Mouse (Mus musculus) hindbrain, embryonic 12.5 days (tissue): Measurements from ENCODE around the gene Zfp697. TPM values are rescaled to one million over a fixed set of nuclear protein-coding genes. Genes with fewer than 3 reads are reported as not detected.
"Not testable (repeated sequence)": the region's sequence is repeated elsewhere in the genome, so short reads cannot be mapped to it uniquely, and the experiment has no call there.

Experiments
- ATAC-seq: fragments of 200-750 bp; cut with Nextera tagmentation; 2 replicates; pipeline ENCODE4 v1.8.0; 2017; ENCODE audit warnings: moderate TSS enrichment; ENCODE audit not compliant: low FRiP score
- H3K27ac ChIP-seq: fragments of 300-500 bp; sonication (generic); 2 replicates; pipeline ENCODE4 v1.5.1; 2016; ENCODE audit warnings: mild to moderate bottlenecking
- H3K27me3 ChIP-seq: fragments of 300-500 bp; sonication (generic); 2 replicates; pipeline ENCODE4 v1.6.1; 2016; ENCODE audit warnings: mild to moderate bottlenecking
- H3K36me3 ChIP-seq: fragments of 300-500 bp; sonication (generic); 2 replicates; pipeline ENCODE4 v1.6.1; 2016; ENCODE audit warnings: mild to moderate bottlenecking
- H3K4me1 ChIP-seq: fragments of 300-500 bp; sonication (generic); 2 replicates; pipeline ENCODE4 v1.6.1; 2016
- H3K4me2 ChIP-seq: fragments of 300-500 bp; sonication (generic); replicated peaks from 2 replicates; pipeline ENCODE4 v1.6.1; 2016; ENCODE audit warnings: mild to moderate bottlenecking
- H3K4me3 ChIP-seq: fragments of 300-500 bp; sonication (generic); 2 replicates; pipeline ENCODE4 v1.5.1; 2016; ENCODE audit warnings: mild to moderate bottlenecking
- H3K9ac ChIP-seq: fragments of 300-500 bp; sonication (generic); 2 replicates; pipeline ENCODE4 v1.6.1; 2016; ENCODE audit warnings: mild to moderate bottlenecking, moderate library complexity
- H3K9me3 ChIP-seq: fragments of 300-500 bp; sonication (generic); replicated peaks from 2 replicates; pipeline ENCODE4 v1.6.1; 2016; ENCODE audit warnings: mild to moderate bottlenecking
- whole genome bisulfite sequencing: fragments of 180-500 bp; shearing (Covaris S2); methylation state at CpG from one replicate; pipeline ENCODE4 v1.1.7; 2016; 5-methylcytosine and 5-hydroxymethylcytosine counted together
- polyA plus RNA-seq: library from polyadenylated mRNA; unstranded; fragments of >200 nt; fragmentation: Nextera tagmentation; extraction: Ambion mirVana; gene quantifications from 2 replicates; pipeline ENCODE4 v1.2.1, GENCODE M21; 2016

Zfp697 gene
- polyA plus RNA-seq, 1 experiment from 2014 or later, result 12.0 TPM

- H3K27ac ChIP-seq, H3K27me3 ChIP-seq, H3K9me3 ChIP-seq, H3K9ac ChIP-seq, H3K4me1 ChIP-seq, H3K4me2 ChIP-seq, ATAC-seq, H3K36me3 ChIP-seq, H3K4me3 ChIP-seq: not testable (repeated sequence)
Observed at GRCm38 (mm10) chr3:98494184-98494583, 111.9 kb downstream of the Zfp697 start.

DNA sequence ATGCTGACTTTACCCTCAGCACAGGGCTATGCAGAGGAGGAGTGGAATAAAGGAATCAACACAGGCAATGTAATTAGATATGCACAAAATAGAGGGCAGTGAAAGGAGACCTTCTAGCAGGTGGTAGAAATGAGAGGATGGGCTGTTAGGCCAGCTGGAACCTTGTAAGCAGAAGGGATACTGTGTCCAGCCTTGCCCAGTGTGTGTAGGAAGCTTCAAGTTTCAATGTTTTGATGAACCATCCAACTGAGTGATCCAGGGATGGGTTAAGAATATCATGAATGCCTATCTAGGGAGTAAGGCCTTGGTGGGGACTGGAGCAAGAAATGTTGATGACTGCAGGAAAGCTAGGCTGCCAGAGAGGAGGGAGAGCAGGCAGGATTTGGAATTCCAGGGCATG, 112.8 kb downstream of the Zfp697 start:
- H3K4me2 ChIP-seq, H3K9ac ChIP-seq, H3K27me3 ChIP-seq, H3K36me3 ChIP-seq, ATAC-seq, H3K4me1 ChIP-seq, H3K9me3 ChIP-seq, H3K27ac ChIP-seq, H3K4me3 ChIP-seq: not testable (repeated sequence)

GRCm38 (mm10) chr3:98496762-98497161, 114.5 kb downstream of the Zfp697 start:
- WGBS, result no CpG with 5 or more reads among the region's 2 CpGs
- not testable (repeated sequence) for H3K36me3 ChIP-seq, ATAC-seq, H3K4me3 ChIP-seq, H3K27ac ChIP-seq, H3K4me1 ChIP-seq, H3K27me3 ChIP-seq, H3K9ac ChIP-seq, H3K4me2 ChIP-seq, H3K9me3 ChIP-seq

GRCm38 (mm10) chr3:98497401-98497800, 115.1 kb downstream of the Zfp697 start:
- H3K9ac ChIP-seq, H3K9me3 ChIP-seq, H3K4me1 ChIP-seq, H3K27me3 ChIP-seq, H3K36me3 ChIP-seq, H3K4me2 ChIP-seq, H3K4me3 ChIP-seq, ATAC-seq, H3K27ac ChIP-seq: not testable (repeated sequence)

- not testable (repeated sequence) for H3K9ac ChIP-seq, H3K4me3 ChIP-seq, H3K4me2 ChIP-seq, H3K27ac ChIP-seq, H3K27me3 ChIP-seq, H3K9me3 ChIP-seq, H3K36me3 ChIP-seq, ATAC-seq, H3K4me1 ChIP-seq
- no CpG with 5 or more reads among the region's 5 CpGs for WGBS
Observed at GRCm38 (mm10) chr3:98507229-98507628, 125.0 kb downstream of the Zfp697 start.

DNA sequence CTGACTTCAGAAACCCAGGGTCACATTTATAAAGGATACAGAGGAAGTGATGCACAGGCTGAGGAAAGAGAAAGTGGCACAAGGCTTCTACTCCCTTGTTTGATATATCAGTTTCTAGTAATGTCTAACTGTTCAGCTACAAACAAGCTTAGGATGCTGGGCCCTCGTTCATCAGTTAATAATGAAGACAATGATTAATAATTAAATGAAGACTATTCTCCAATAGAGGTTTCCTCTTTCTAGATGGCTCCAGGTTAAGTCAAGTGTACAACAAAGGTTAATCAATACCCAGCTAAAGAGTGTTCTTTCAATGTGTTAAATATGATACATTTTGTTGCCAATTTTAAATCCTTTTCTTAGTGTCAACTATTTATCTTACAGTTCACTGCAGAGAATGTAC, 128.2 kb downstream of the Zfp697 start, which contains the start of gene Hsd3b4:
TSS of gene Hsd3b4 (minus strand) at position 101 of the 400 bp plus-strand sequence.
- H3K4me2 ChIP-seq, H3K9me3 ChIP-seq, H3K27ac ChIP-seq, H3K4me1 ChIP-seq, H3K36me3 ChIP-seq, H3K9ac ChIP-seq, H3K4me3 ChIP-seq, H3K27me3 ChIP-seq, ATAC-seq: not testable (repeated sequence)
- WGBS, result no CpG with 5 or more reads among the region's 1 CpGs

GRCm38 (mm10) chr3:98522779-98523178, 140.5 kb downstream of the Zfp697 start:
- not testable (repeated sequence) for H3K4me2 ChIP-seq, H3K27me3 ChIP-seq, H3K27ac ChIP-seq, H3K4me1 ChIP-seq, H3K9me3 ChIP-seq, H3K36me3 ChIP-seq, H3K4me3 ChIP-seq, ATAC-seq, H3K9ac ChIP-seq
- 50% methylated on average over 1 of the region's 2 CpGs for WGBS

GRCm38 (mm10) chr3:98524552-98524951, 142.3 kb downstream of the Zfp697 start:
- not testable (repeated sequence) for H3K36me3 ChIP-seq, H3K9ac ChIP-seq, H3K27me3 ChIP-seq, H3K27ac ChIP-seq, ATAC-seq, H3K9me3 ChIP-seq, H3K4me1 ChIP-seq, H3K4me2 ChIP-seq, H3K4me3 ChIP-seq
- no CpG with 5 or more reads among the region's 1 CpGs for WGBS

DNA sequence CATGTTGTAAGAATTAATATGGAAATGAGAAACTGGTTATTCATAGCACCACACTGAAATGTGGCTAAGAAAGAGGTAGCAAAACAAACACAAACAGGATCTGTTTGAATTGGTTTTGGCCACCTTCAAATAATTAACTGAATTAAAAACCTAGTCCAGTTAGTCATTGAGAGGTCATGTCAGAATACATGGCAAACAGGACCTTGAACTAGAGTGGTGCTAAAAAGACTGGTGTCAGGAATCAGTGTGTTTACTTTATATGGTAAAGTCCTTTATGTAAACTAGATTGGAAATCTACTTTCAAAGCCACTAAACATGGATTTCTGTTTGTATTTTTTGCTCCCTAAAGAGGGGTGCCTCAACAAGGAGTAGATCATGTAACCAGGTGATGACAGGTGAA, 142.7 kb downstream of the Zfp697 start:
- H3K4me2 ChIP-seq, H3K36me3 ChIP-seq, H3K9ac ChIP-seq, H3K4me3 ChIP-seq, H3K9me3 ChIP-seq, H3K27ac ChIP-seq, H3K27me3 ChIP-seq, ATAC-seq, H3K4me1 ChIP-seq: not testable (repeated sequence)

- H3K27me3 ChIP-seq, H3K9ac ChIP-seq, H3K4me3 ChIP-seq, H3K27ac ChIP-seq, H3K9me3 ChIP-seq, H3K4me2 ChIP-seq, ATAC-seq, H3K36me3 ChIP-seq, H3K4me1 ChIP-seq: not testable (repeated sequence)
Observed at GRCm38 (mm10) chr3:98547641-98548040, 165.4 kb downstream of the Zfp697 start.

DNA sequence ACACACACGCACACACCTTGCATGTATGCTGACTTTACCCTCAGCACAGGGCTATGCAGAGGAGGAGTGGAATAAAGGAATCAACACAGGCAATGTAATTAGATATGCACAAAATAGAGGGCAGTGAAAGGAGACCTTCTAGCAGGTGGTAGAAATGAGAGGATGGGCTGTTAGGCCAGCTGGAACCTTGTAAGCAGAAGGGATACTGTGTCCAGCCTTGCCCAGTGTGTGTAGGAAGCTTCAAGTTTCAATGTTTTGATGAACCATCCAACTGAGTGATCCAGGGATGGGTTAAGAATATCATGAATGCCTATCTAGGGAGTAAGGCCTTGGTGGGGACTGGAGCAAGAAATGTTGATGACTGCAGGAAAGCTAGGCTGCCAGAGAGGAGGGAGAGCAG, 166.2 kb downstream of the Zfp697 start:
- not testable (repeated sequence) for H3K36me3 ChIP-seq, H3K27ac ChIP-seq, H3K4me1 ChIP-seq, H3K4me3 ChIP-seq, ATAC-seq, H3K27me3 ChIP-seq, H3K9me3 ChIP-seq, H3K4me2 ChIP-seq, H3K9ac ChIP-seq
- no CpG with 5 or more reads among the region's 1 CpGs for WGBS

GRCm38 (mm10) chr3:98550215-98550614, 168.0 kb downstream of the Zfp697 start:
- ATAC-seq, result peak; percentile 43; the same call in 1 of the 2 replicates
- H3K9ac ChIP-seq, H3K27me3 ChIP-seq, H3K4me2 ChIP-seq, H3K36me3 ChIP-seq, H3K4me1 ChIP-seq, H3K9me3 ChIP-seq, H3K4me3 ChIP-seq, H3K27ac ChIP-seq: not testable (repeated sequence)
- WGBS, result no CpG with 5 or more reads among the region's 2 CpGs

DNA sequence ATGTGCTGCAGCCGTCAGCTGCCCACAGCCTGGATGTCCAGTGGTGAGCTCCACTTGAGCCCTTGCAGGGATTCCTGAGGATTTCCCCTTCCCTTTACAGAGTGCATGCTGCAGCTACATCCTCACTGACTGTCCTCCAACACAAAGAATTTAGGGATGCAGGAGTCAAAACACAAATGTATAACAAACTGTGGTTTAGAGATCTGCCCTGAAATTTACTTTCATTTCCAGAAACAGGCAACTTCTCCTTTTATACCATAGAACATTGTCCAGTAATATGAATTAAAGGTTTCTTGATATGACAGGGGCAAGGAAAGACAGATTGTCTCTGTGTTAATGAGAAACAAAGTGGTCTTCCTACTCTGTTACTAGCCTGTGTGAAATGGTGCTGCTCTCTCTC, 168.6 kb downstream of the Zfp697 start:
- H3K36me3 ChIP-seq, ATAC-seq, H3K27ac ChIP-seq, H3K4me3 ChIP-seq, H3K4me2 ChIP-seq, H3K9ac ChIP-seq, H3K9me3 ChIP-seq, H3K27me3 ChIP-seq, H3K4me1 ChIP-seq: not testable (repeated sequence)
- WGBS, result no CpG with 5 or more reads among the region's 1 CpGs

DNA sequence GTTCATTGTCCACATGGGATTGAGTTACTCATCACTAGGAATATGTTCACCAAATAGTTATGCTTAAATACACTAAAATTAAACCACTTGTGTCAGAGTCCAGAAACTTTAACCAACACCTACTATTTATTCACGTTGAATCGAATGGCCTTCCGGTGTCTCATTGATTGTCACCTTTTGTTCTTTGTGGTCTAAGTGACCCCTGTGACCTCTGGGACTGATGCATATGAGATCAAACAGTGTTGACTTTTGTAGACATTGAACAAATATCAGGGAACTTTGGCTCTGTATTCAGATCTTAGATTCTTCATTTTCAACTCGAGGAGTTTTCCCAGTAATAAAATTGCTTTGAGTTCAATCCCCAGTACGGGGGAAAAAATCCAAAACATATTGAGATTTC, 178.4 kb downstream of the Zfp697 start:
- not testable (repeated sequence) for H3K9me3 ChIP-seq, ATAC-seq, H3K36me3 ChIP-seq, H3K4me3 ChIP-seq, H3K9ac ChIP-seq, H3K27me3 ChIP-seq, H3K4me1 ChIP-seq, H3K27ac ChIP-seq, H3K4me2 ChIP-seq
- no CpG with 5 or more reads among the region's 5 CpGs for WGBS
